Mouse (Mus musculus) G1E (cell line): ENCODE data around the gene Fam120c.

Experiments
- CTCF ChIP-seq: IDR thresholded peaks from 2 replicates; pipeline ENCODE4 v1.5.1; 2012; ENCODE audit warnings: low read depth, low read length, inconsistent platforms, mixed read lengths
- GATA1 ChIP-seq: IDR thresholded peaks from 2 replicates; pipeline ENCODE4 v1.6.1; 2012; ENCODE audit warnings: borderline replicate concordance, low read length, inconsistent platforms, mixed read lengths
- GATA2 ChIP-seq: IDR thresholded peaks from 2 replicates; pipeline ENCODE4 v1.6.1; 2012; ENCODE audit warnings: low read depth, low read length, inconsistent platforms, borderline replicate concordance
- POLR2AphosphoS5 ChIP-seq: IDR thresholded peaks from 2 replicates; pipeline ENCODE4 v1.6.1; 2012; ENCODE audit warnings: low read depth, low read length, inconsistent platforms; ENCODE audit not compliant: insufficient replicate concordance
- TAL1 ChIP-seq: conservative IDR thresholded peaks from 2 replicates; pipeline ENCODE4 v1.6.1; 2012; ENCODE audit warnings: low read depth, low read length, inconsistent platforms, mixed read lengths

- TF ChIP-seq CTCF: no peak
- TF ChIP-seq GATA1: no peak
- no peak for TF ChIP-seq TAL1
- TF ChIP-seq POLR2AphosphoS5: no peak
- TF ChIP-seq GATA2: no peak
Observed at GRCm38 (mm10) chrX:151333615-151334014, 10.4 kb upstream of the Fam120c start.
